Mouse (Mus musculus) MEL (cell line): ENCODE results near the gene Znrf4. TPM values are rescaled to one million over a fixed set of nuclear protein-coding genes. Genes with fewer than 3 reads are reported as not detected.

Source experiments
- DNase-seq: peaks from one replicate; pipeline ENCODE4 v3.0.0; 2011; ENCODE audit warnings: low read depth, low spot score
- H3K27ac ChIP-seq: 2 replicates; pipeline ENCODE4 v1.5.1; 2012; ENCODE audit warnings: low read depth, mild to moderate bottlenecking, control low read depth, low read length, moderate library complexity; ENCODE audit not compliant: control insufficient read depth
- H3K27me3 ChIP-seq, 2 experiments: fragments of 150-350 bp in 1 of 2; sonication (generic) in 1 of 2; 2 replicates each; pipeline ENCODE4 v1.6.1; 2012; ENCODE audit warnings: low read length in 2 of 2, mild to moderate bottlenecking in 2 of 2, improper control_type of control experiment in 1 of 2, moderate library complexity in 1 of 2; ENCODE audit not compliant: insufficient read depth in 2 of 2, control insufficient read depth in 1 of 2
- H3K36me3 ChIP-seq, 2 experiments: 2 replicates each; pipeline ENCODE4 v1.6.1; 2012 to 2014; ENCODE audit warnings: low read length in 2 of 2, improper control_type of control experiment in 1 of 2, inconsistent platforms in 1 of 2, mild to moderate bottlenecking in 1 of 2; ENCODE audit not compliant: insufficient read depth in 2 of 2, control insufficient read depth in 1 of 2
- H3K4me1 ChIP-seq, 2 experiments: fragments of 150-350 bp in 1 of 2; sonication (generic) in 1 of 2; 2 replicates each; pipeline ENCODE4 v1.6.1; 2012; ENCODE audit warnings: low read length in 2 of 2, improper control_type of control experiment in 1 of 2, mild to moderate bottlenecking in 1 of 2; ENCODE audit not compliant: insufficient read depth in 2 of 2, control insufficient read depth in 1 of 2
- H3K4me3 ChIP-seq, 2 experiments: fragments of 150-350 bp in 1 of 2; sonication (generic) in 1 of 2; 2 replicates each; pipeline ENCODE4 v1.5.1; 2012; ENCODE audit warnings: low read depth in 2 of 2, low read length in 2 of 2, mild to moderate bottlenecking in 2 of 2, moderate library complexity in 2 of 2, control low read depth in 1 of 2, improper control_type of control experiment in 1 of 2; ENCODE audit not compliant: control insufficient read depth in 1 of 2, insufficient read depth in 1 of 2
- H3K79me2 ChIP-seq: 2 replicates; pipeline ENCODE4 v1.6.1; 2012; ENCODE audit warnings: mild to moderate bottlenecking, low read length, moderate library complexity; ENCODE audit not compliant: control insufficient read depth, poor library complexity, insufficient read depth
- H3K9ac ChIP-seq: 2 replicates; pipeline ENCODE4 v1.6.1; 2012; ENCODE audit warnings: low read depth, mild to moderate bottlenecking, control low read depth, low read length, moderate library complexity; ENCODE audit not compliant: control insufficient read depth, poor library complexity, severe bottlenecking
- H3K9me3 ChIP-seq: fragments of 150-350 bp; sonication (generic); replicated peaks from 2 replicates; pipeline ENCODE4 v1.6.1; 2012; ENCODE audit warnings: mild to moderate bottlenecking, low read length, improper control_type of control experiment, moderate library complexity; ENCODE audit not compliant: insufficient read depth
- BHLHE40 ChIP-seq: IDR thresholded peaks from 2 replicates; pipeline ENCODE4 v1.6.1; 2012; ENCODE audit warnings: low read depth, mild to moderate bottlenecking, inconsistent platforms, low read length, improper control_type of control experiment, borderline replicate concordance
- CHD1 ChIP-seq: IDR thresholded peaks from 2 replicates; pipeline ENCODE4 v1.6.1; 2012; ENCODE audit warnings: low read depth, mild to moderate bottlenecking, inconsistent platforms, low read length, improper control_type of control experiment
- CHD2 ChIP-seq: IDR thresholded peaks from 2 replicates; pipeline ENCODE4 v1.6.1; 2011; ENCODE audit warnings: low read length, improper control_type of control experiment
- CTCF ChIP-seq, 3 experiments: IDR thresholded peaks in 2 of 3; conservative IDR thresholded peaks in 1 of 3; 2 replicates each; pipeline ENCODE4 v1.5.1; 2011 to 2012; ENCODE audit warnings: low read length in 3 of 3, low read depth in 2 of 3, mild to moderate bottlenecking in 2 of 3, improper control_type of control experiment in 1 of 3, inconsistent platforms in 1 of 3, mixed read lengths in 1 of 3, moderate library complexity in 1 of 3; ENCODE audit not compliant: control insufficient read depth in 1 of 3, insufficient read depth in 1 of 3, poor library complexity in 1 of 3, severe bottlenecking in 1 of 3
- ELF1 ChIP-seq: IDR thresholded peaks from 2 replicates; pipeline ENCODE4 v1.6.1; 2014; ENCODE audit warnings: low read depth, mild to moderate bottlenecking, inconsistent platforms, low read length, improper control_type of control experiment, moderate library complexity
- EP300 ChIP-seq, 2 experiments: IDR thresholded peaks; 2 replicates each; pipeline ENCODE4 v1.6.1; 2011; ENCODE audit warnings: improper control_type of control experiment in 2 of 2, low read length in 2 of 2, low read depth in 1 of 2, mild to moderate bottlenecking in 1 of 2
- ETS1 ChIP-seq: IDR thresholded peaks from 2 replicates; pipeline ENCODE4 v1.6.1; 2012; ENCODE audit warnings: low read depth, mild to moderate bottlenecking, inconsistent platforms, low read length, improper control_type of control experiment, moderate library complexity
- GABPA ChIP-seq: IDR thresholded peaks from 2 replicates; pipeline ENCODE4 v1.6.1; 2012; ENCODE audit warnings: low read depth, mild to moderate bottlenecking, inconsistent platforms, low read length, improper control_type of control experiment, moderate library complexity
- GATA1 ChIP-seq: IDR thresholded peaks from 2 replicates; pipeline ENCODE4 v1.6.1; 2011; ENCODE audit warnings: low read depth, low read length, improper control_type of control experiment
- HCFC1 ChIP-seq: IDR thresholded peaks from 2 replicates; pipeline ENCODE4 v1.6.1; 2012; ENCODE audit warnings: low read depth, mild to moderate bottlenecking, inconsistent platforms, low read length, improper control_type of control experiment, moderate library complexity
- JUND ChIP-seq: IDR thresholded peaks from 2 replicates; pipeline ENCODE4 v1.6.1; 2011; ENCODE audit warnings: low read depth, mild to moderate bottlenecking, improper control_type of control experiment, low read length
- KAT2A ChIP-seq: conservative IDR thresholded peaks from 2 replicates; pipeline ENCODE4 v1.6.1; 2012; ENCODE audit warnings: low read depth, low read length, improper control_type of control experiment, inconsistent platforms
- MAFK ChIP-seq: IDR thresholded peaks from 2 replicates; pipeline ENCODE4 v1.6.1; 2011; ENCODE audit warnings: low read depth, mild to moderate bottlenecking, low read length, improper control_type of control experiment, borderline replicate concordance
- MAX ChIP-seq: IDR thresholded peaks from 2 replicates; pipeline ENCODE4 v1.6.1; 2011; ENCODE audit warnings: low read length, improper control_type of control experiment
- MAZ ChIP-seq: IDR thresholded peaks from 2 replicates; pipeline ENCODE4 v1.6.1; 2012; ENCODE audit warnings: low read depth, mild to moderate bottlenecking, inconsistent platforms, low read length, improper control_type of control experiment
- MEF2A ChIP-seq: IDR thresholded peaks from 2 replicates; pipeline ENCODE4 v1.6.1; 2014; ENCODE audit warnings: low read depth, mild to moderate bottlenecking, inconsistent platforms, low read length, improper control_type of control experiment; ENCODE audit not compliant: poor library complexity, insufficient replicate concordance, severe bottlenecking; ENCODE audit errors: extremely low read depth
- MXI1 ChIP-seq: IDR thresholded peaks from 2 replicates; pipeline ENCODE4 v1.6.1; 2011; ENCODE audit warnings: mild to moderate bottlenecking, low read depth, low read length, improper control_type of control experiment
- MYB ChIP-seq: IDR thresholded peaks from 2 replicates; pipeline ENCODE4 v1.6.1; 2011; ENCODE audit warnings: mild to moderate bottlenecking, low read depth, low read length, improper control_type of control experiment
- MYC ChIP-seq: IDR thresholded peaks from 2 replicates; pipeline ENCODE4 v1.6.1; 2011; ENCODE audit warnings: low read depth, mild to moderate bottlenecking, low read length, improper control_type of control experiment, moderate library complexity
- NRF1 ChIP-seq: IDR thresholded peaks from 2 replicates; pipeline ENCODE4 v1.6.1; 2014; ENCODE audit warnings: low read depth, mild to moderate bottlenecking, inconsistent platforms, low read length, improper control_type of control experiment, moderate library complexity; ENCODE audit not compliant: poor library complexity, insufficient read depth, severe bottlenecking
- POLR2A ChIP-seq, 2 experiments: IDR thresholded peaks; 2 replicates each; pipeline ENCODE4 v1.6.1; 2011 to 2012; ENCODE audit warnings: low read length in 2 of 2, mild to moderate bottlenecking in 2 of 2, control low read depth in 1 of 2, improper control_type of control experiment in 1 of 2, low read depth in 1 of 2, moderate library complexity in 1 of 2; ENCODE audit not compliant: control insufficient read depth in 1 of 2, insufficient read depth in 1 of 2, poor library complexity in 1 of 2
- POLR2AphosphoS2 ChIP-seq: IDR thresholded peaks from 2 replicates; pipeline ENCODE4 v1.6.1; 2011; ENCODE audit warnings: low read length, improper control_type of control experiment
- POLR2AphosphoS5 ChIP-seq: IDR thresholded peaks from 2 replicates; pipeline ENCODE4 v1.6.1; 2012; ENCODE audit warnings: low read depth, borderline replicate concordance, mild to moderate bottlenecking, inconsistent platforms, low read length, moderate library complexity, mixed read lengths
- RCOR1 ChIP-seq: IDR thresholded peaks from 2 replicates; pipeline ENCODE4 v1.6.1; 2012; ENCODE audit warnings: low read depth, mild to moderate bottlenecking, inconsistent platforms, low read length, improper control_type of control experiment
- SIN3A ChIP-seq: IDR thresholded peaks from 2 replicates; pipeline ENCODE4 v1.6.1; 2012; ENCODE audit warnings: low read length, improper control_type of control experiment, inconsistent platforms
- SMC3 ChIP-seq: IDR thresholded peaks from 2 replicates; pipeline ENCODE4 v1.6.1; 2011; ENCODE audit warnings: low read depth, low read length, improper control_type of control experiment
- TAL1 ChIP-seq: IDR thresholded peaks from 2 replicates; pipeline ENCODE4 v1.6.1; 2012; ENCODE audit warnings: mild to moderate bottlenecking, inconsistent platforms, low read length, moderate library complexity, mixed read lengths
- TBP ChIP-seq: IDR thresholded peaks from 2 replicates; pipeline ENCODE4 v1.8.0; 2011; ENCODE audit warnings: low read depth, low read length, improper control_type of control experiment
- TCF12 ChIP-seq: IDR thresholded peaks from 2 replicates; pipeline ENCODE4 v1.6.1; 2014; ENCODE audit warnings: low read depth, mild to moderate bottlenecking, inconsistent platforms, low read length, improper control_type of control experiment, moderate library complexity
- UBTF ChIP-seq: IDR thresholded peaks from 2 replicates; pipeline ENCODE4 v1.6.1; 2012; ENCODE audit warnings: low read depth, mild to moderate bottlenecking, inconsistent platforms, low read length, improper control_type of control experiment, moderate library complexity, borderline replicate concordance; ENCODE audit not compliant: insufficient read depth
- USF1 ChIP-seq: IDR thresholded peaks from 2 replicates; pipeline ENCODE4 v1.6.1; 2014; ENCODE audit warnings: low read depth, mild to moderate bottlenecking, inconsistent platforms, low read length, improper control_type of control experiment, moderate library complexity
- USF2 ChIP-seq, 2 experiments: IDR thresholded peaks; 2 replicates each; pipeline ENCODE4 v1.6.1; 2011 to 2012; ENCODE audit warnings: improper control_type of control experiment in 2 of 2, low read length in 2 of 2, borderline replicate concordance in 1 of 2, inconsistent platforms in 1 of 2, low read depth in 1 of 2, mild to moderate bottlenecking in 1 of 2; ENCODE audit not compliant: insufficient read depth in 1 of 2
- ZC3H11A ChIP-seq: IDR thresholded peaks from 2 replicates; pipeline ENCODE4 v1.6.1; 2012; ENCODE audit warnings: low read depth, mild to moderate bottlenecking, inconsistent platforms, low read length, improper control_type of control experiment
- ZMIZ1 ChIP-seq: IDR thresholded peaks from 2 replicates; pipeline ENCODE4 v1.6.1; 2012; ENCODE audit warnings: low read depth, mild to moderate bottlenecking, inconsistent platforms, low read length, improper control_type of control experiment, moderate library complexity
- polyA plus RNA-seq, 2 experiments: library from polyadenylated mRNA; stranded (reverse) in 1 of 2; unstranded in 1 of 2; fragments of >175 nt in 1 of 2; fragments of >200 nt in 1 of 2; gene quantifications; 2 replicates each; pipeline versions ENCODE4 v1.2.1 to v1.2.4; 2012; ENCODE audit warnings: low replicate concordance in 2 of 2, low read depth in 1 of 2; ENCODE audit not compliant: insufficient read length in 2 of 2, insufficient read depth in 1 of 2, missing spikeins in 1 of 2
- total RNA-seq: library from RNA; depleted of rRNA; stranded (reverse); fragments of 300-350 nt; gene quantifications from 2 replicates; pipeline ENCODE4 v1.2.3, GENCODE M21; 2012

Znrf4 gene
- total and polyA plus RNA-seq, 3 experiments: not detected

DNA sequence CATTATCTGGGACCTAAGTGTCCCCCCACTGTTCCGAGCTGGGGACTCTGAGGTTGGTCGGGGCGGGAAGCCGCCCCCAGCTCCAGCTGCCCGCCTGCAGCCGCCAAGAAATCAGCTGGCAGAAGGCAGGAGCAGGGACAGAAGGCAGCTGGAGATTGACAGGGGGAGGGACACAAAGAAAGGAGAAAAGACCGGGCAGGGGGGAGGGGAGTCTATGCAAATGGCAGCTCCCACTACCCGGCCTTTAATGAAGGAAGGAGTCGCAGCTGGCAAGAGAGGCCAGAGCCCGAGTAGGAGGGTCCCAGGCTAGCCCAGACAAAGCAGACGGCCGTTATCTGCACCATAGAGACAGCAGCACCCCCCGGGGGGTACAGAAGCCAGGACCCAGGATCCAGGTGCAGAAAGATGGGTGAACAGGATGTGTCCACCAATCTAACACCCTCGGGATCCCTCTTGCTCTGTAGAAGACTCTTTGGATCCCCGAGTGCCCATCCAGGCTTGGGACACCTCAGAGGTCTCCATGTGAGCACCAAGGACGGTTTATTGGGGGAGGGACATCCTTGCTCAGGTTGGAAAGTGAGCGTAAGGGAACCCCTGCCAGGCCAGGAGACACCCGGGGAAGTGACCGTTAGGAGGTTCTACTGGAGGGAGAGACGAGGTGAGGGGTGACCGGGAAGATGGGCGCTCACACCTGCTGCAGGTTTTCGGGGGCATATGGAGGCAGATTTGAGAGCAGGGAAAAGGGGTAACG, 37.2 kb downstream of the Znrf4 start:
- H3K27ac ChIP-seq: peak overlapping the region; percentile 28
- H3K36me3 ChIP-seq: peaks cover 0 to 4% of the 10 kb centered on the region in 2 experiments; a peak in 1 of 4 replicates
- no peaks in the 10 kb centered on the region for H3K9me3 ChIP-seq
- H3K4me1 ChIP-seq: peaks cover 5 to 26% of the 10 kb centered on the region in 2 experiments
- H3K27me3 ChIP-seq: no peaks in the 10 kb centered on the region
- H3K4me3 ChIP-seq: peak overlapping the region; percentile 90 to 93
- peaks cover 44% of the 10 kb centered on the region for H3K79me2 ChIP-seq
- DNase-seq: peak; percentile 74
- H3K9ac ChIP-seq: peak overlapping the region; percentile 88
- no peak for TF ChIP-seq NRF1
- TF ChIP-seq SIN3A: peak; percentile 77
- no peak for TF ChIP-seq MAFK
- TF ChIP-seq GABPA: no peak; the same call in 1 of the 2 replicates
- no peak for TF ChIP-seq ZMIZ1
- TF ChIP-seq MYB: no peak
- TF ChIP-seq HCFC1: no peak
- TF ChIP-seq JUND: no peak
- peak; percentile 57; the same call in 1 of the 2 replicates for TF ChIP-seq MXI1
- no peak for TF ChIP-seq GATA1
- TF ChIP-seq POLR2AphosphoS5: no peak
- TF ChIP-seq POLR2A (IDR thresholded peaks at IDR 0.05; ENCODE audit: control insufficient read depth in 1 of 2, insufficient read depth in 1 of 2, low read depth in 1 of 2, low read length in 2 of 2, poor library complexity in 1 of 2): no peak; a peak in 1 of 4 replicates
- TF ChIP-seq SMC3: no peak
- no peak for TF ChIP-seq CHD2
- no peak for TF ChIP-seq KAT2A
- TF ChIP-seq CHD1: no peak
- no peak for TF ChIP-seq POLR2AphosphoS2
- TF ChIP-seq MYC: no peak
- TF ChIP-seq TBP: no peak
- no peak for TF ChIP-seq CTCF (IDR thresholded peaks at IDR 0.05 in 2 of 3, conservative IDR thresholded peaks at IDR 0.05 in 1 of 3; ENCODE audit: control insufficient read depth in 1 of 3, insufficient read depth in 1 of 3, low read depth in 2 of 3, low read length in 3 of 3, poor library complexity in 1 of 3, severe bottlenecking in 1 of 3)
- 0 out of 2 replicates have a peak, but pooled peaks have one; percentile 19 for TF ChIP-seq TCF12
- no peak for TF ChIP-seq BHLHE40
- TF ChIP-seq TAL1: peak; percentile 30
- TF ChIP-seq USF2 (IDR thresholded peaks at IDR 0.05; ENCODE audit: borderline replicate concordance in 1 of 2, insufficient read depth in 1 of 2, low read depth in 1 of 2, low read length in 2 of 2): no peak
- TF ChIP-seq MAZ: no peak
- 0 out of 2 replicates have a peak, but pooled peaks have one; percentile 28 for TF ChIP-seq MAX
- peak; percentile 96 for TF ChIP-seq ETS1
- no peak for TF ChIP-seq MEF2A
- TF ChIP-seq EP300 (IDR thresholded peaks at IDR 0.05; ENCODE audit: low read depth in 1 of 2, low read length in 2 of 2): no peak
- TF ChIP-seq ELF1: no peak
- TF ChIP-seq RCOR1: no peak
- no peak for TF ChIP-seq ZC3H11A
- TF ChIP-seq UBTF: no peak
- TF ChIP-seq USF1: no peak
